Mouse (Mus musculus) left cerebral cortex, postnatal 25 days (tissue): Measurements from ENCODE around the gene Elavl3. TPM values are rescaled to one million over a fixed set of nuclear protein-coding genes. Genes with fewer than 3 reads are reported as not detected.

Source experiments
- DNase-seq, 2 experiments: peaks; one replicate each; pipeline ENCODE4 v3.0.0; 2022; ENCODE audit warnings: low spot score in 2 of 2, mixed read lengths in 1 of 2
- intact Hi-C: fragments of 180-260 bp; cut with DNase I; formaldehyde crosslinking; loops from one replicate; pipeline ENCODE4 v1.15.1; 2025
- total RNA-seq, 2 experiments: library from RNA; stranded (reverse); gene quantifications; 2 replicates each; pipeline ENCODE4 v1.2.3; 2021

Elavl3 gene
- total RNA-seq, 2 experiments from 2014 or later, result 158 to 160 TPM

DNA sequence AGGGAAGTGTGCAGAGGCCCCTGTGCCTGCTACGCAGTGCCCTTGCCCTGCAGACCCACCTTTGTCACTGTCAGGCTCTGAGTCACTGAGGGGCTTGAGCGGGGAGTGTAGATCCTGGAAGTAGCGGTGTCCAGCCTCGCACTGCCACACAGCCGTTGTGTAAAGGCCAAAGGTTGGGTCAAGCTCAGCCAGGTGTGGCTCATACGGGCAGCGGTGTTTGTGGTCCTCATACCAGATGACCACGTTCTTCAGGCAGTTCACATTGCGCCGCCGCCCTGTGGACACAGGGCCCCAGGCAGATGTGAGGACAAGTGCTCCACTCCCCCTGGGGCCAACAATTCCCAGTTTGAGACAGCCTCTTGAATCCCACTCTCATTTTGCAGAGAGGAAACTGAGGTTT lies 13.8 kb upstream of the Elavl3 start:
- no peak for DNase-seq
- intact Hi-C loops, result loop anchor here (2.0 kb wide), 1 partner anchor 77 kb away; no protein-coding TSS in a partner anchor

DNA sequence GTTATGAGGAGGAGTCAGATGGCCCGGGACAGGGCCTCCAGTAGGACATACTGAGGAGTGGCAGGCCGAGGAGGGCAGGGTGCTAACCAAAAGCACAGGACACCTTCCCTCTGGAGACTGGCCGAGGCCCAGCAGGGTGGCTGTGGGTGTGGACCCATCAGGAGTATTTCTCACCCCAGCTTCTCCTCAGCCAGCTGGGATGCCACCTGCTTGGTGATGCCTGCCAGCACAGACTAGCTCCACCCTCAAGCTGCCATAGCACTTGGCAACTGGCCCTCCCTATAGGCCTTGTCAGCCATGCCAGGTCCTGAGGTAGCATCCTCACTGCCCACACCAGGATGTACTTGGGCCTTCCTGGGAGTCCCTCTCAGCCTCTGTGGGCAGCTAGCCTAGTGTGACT lies 12.5 kb upstream of the Elavl3 start:
- peak in 1 of 2 experiments; percentile 62 for DNase-seq
- intact Hi-C loops, result loop anchor here (5.0 kb wide), 1 partner anchor 147 kb away; the partner anchor contains the start of gene Rab3d

DNA sequence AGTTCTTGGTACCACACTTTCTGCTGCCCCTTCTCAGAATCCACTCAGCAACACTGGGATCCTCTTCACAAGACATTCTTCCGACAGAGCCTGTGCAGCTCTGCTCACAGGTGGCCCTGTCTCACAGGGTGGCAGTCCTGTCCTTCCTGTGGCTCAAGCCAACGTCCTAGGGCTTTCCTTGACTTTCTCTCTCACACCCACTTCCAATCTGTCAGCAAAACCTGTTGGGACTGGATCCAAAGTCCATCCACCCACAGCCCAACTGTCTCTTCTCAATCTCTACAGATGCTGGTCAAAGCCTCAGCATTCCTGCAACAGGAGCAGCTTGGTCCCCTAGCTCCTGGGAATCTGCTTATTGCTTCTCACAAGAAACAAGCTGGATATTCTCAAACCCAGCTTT lies 9.5 kb upstream of the Elavl3 start:
- intact Hi-C loops, result loop anchor here (5.0 kb wide), 1 partner anchor 144 kb away; the partner anchor contains the start of gene Rab3d

DNA sequence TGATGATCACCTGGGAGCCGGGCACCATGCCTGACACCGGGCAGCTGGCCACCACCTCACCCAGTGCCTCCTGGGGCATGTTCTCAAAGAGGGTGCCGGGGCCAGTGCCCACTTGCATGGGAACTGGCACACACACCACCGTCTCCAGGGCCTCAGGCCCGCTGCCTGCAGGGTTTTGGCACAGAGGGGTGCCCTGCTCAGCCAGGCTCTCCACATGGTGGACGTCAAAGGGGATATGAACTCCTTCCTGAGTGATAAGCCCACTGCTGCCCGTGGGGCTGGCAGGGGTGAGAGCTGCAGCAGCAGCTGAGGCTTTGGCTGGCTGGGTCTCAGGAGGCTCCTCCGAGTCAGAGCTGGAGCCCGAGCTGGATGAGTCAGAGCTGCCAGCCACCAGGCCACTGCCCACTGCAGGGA lies 6.2 kb upstream of the Elavl3 start:
- peak in 1 of 2 experiments; percentile 39 for DNase-seq
- intact Hi-C loops, result no loop called here

More for the DNA sequence above, 9.5 kb upstream of the Elavl3 start:
- DNase-seq, result peak; percentile 65 to 89

DNA sequence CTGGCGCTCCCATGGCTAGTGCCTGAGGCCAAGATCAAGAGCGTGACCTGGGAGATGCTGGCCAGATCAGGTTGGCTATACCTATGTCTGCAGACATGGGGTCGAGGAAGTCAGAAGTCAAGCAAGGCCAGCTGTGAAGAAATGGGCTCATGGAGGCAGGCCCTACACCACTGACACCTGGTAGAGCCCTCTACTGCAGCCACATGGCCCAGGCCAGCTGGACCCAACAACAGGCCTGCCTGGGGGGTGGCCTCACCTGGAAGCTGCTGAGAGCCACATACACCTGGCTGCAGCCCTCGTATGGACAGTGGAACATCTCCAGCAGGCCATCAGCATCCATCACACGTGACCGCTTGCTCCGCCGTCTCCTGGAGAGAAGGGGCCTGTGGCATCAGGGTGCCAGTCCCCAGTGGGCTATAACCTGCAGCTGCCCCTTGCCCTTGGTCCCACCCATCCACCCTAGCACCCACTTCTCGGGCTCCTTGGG lies 5.3 kb upstream of the Elavl3 start:
- DNase-seq, result no peak
- intact Hi-C loops, result no loop called here

DNA sequence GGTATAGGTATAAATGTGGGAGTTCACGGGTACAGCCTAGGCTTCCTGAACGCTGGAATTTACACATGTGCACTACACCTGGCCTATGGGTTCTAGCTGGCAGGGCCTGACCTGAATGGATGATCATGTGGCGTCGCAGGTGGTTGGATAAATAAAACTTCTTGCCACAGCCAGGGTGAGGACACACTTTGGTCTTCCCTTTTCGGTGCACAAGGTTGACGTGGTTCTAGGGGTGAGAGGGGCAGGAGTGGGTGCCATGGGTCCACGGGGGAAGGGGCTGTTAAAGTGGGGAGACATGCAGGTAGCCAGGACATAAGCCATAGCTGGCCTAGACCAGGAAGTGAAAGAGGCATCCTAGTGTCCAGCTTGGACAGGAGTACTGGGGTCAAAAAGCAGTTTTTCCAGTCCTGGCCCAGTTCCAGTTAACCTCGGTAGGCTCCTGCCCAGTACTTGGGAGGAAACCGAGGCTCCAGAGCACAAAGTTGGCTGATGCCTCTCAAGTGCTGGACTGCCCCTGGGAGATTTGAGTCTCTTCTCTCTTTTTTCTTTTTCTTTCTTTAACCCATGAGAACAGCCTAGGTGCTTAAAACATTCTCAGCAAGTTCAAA lies 4.6 kb upstream of the Elavl3 start:
- intact Hi-C loops, result no loop called here

DNA sequence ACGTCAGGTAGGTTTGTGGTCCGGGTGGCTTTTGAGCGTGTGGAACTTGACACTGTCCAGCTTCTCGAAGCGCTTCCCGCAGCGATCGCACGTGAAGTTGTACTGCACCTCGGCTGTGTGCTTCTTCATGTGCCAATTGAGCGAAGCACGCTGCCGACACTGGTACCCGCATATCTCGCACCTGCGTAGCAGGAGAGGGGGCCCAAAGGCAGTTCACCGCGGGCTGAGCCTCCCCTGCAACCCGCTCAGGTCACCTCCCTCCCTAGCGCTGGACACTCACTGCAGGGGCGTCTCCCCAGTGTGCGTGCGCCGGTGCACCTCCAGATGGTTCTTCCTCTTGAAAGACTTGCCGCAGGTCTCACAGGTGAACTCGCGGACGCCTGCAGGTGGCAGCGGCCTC lies 3.9 kb upstream of the Elavl3 start:
- intact Hi-C loops, result no loop called here
- DNase-seq, result no peak

More for the DNA sequence above, 4.6 kb upstream of the Elavl3 start:
- no peak for DNase-seq

DNA sequence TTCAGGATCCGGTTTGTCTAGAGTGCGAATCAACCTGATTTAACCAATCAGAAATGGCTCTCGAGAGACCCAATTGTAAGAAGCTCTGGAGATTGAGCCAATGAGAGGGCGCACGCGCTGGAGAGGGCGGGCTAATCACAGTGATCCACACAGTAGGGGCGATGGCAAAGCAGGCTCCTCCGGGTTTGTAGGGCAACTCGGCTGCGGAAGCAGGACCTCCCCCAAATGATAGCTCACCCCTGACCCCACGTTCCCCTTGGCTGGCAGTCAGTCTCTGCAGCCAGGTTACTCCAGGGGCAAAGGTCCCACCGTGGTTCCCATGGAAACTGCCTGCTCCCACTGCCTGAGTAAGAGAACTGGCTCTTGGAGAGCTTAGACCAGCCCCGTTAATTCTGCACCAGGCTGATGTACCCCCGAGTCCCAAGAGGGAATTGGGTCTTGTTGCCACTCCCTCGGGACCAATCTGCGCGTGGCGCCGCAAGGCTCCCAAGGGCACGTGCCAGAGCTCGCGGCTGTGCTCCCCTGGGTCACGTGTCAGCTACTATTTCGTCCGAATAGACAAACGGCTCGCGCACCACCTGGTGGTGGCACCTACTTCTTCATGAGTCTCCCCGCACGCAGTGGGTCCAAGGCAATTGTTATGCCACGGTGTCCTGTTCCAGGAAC lies 2.7 kb upstream of the Elavl3 start:
- intact Hi-C loops, result loop anchor here (5.0 kb wide), 1 partner anchor 92 kb away; the partner anchor contains the start of gene Epor
- DNase-seq, result peak; percentile 82 to 92

DNA sequence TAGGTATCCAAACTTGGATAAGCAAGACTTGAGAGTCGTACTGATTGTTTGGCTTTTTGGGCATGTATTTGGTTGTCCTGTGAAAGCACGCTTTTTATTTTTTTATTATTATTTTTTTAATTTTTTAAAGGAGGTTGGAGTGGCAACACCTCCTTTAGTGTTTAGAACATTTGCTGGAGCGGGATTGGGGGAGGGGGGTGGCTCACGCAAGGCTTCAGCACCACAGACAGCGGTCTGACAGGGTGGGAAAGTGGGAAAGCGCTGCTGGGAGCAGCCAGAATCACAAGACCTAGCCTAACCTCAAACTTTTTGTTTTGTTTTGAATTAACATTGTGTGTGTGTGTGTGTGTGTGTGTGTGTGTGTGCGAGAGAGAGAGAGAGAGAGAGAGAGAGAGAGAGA lies 1.8 kb upstream of the Elavl3 start:
- intact Hi-C loops, result loop anchor here (5.0 kb wide), 1 partner anchor 91 kb away; the partner anchor contains the start of gene Epor
- no peak for DNase-seq

DNA sequence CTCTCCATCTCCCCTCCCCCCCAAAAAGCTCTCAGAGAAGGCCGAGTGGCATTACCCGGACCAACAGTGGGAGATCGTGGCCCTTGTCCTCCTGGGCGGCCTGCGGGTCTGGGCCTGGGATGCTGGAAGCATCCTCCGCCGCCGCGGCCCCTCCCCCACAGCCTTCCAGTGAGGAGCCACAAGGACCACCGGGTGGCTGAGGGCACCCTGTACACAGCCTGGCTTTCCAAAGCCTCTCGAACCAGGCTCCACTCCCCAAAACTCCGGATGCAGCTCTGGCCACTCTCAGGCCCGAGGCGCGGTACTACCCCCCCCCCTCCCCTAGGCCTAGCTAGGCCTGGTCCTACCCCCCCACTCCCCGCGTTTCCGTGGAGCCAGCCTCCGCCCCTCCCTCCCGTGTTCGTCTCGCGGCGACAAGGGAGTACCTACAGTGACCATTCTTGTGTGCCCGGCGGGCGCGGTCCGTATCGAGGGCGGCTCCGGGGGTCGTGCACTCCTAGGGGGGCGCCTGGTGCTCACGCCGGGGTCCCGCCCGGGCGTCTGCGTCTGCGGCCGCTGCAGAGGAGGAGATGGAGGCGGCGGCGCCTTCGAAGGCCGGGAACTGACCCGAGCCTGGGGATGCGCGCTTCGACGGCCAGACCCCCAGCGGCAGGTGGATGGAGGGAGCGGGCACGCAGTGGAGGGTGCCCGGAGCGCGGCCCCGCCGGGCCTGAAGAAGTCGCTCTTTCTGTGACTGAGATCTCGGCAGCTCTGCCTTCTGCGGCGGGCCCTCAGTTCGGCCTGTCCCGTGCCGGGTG lies 464 bp downstream of the Elavl3 start:
- intact Hi-C loops, result loop anchor here (5.0 kb wide), 1 partner anchor 89 kb away; the partner anchor contains the start of gene Epor
- no peak for DNase-seq

DNA sequence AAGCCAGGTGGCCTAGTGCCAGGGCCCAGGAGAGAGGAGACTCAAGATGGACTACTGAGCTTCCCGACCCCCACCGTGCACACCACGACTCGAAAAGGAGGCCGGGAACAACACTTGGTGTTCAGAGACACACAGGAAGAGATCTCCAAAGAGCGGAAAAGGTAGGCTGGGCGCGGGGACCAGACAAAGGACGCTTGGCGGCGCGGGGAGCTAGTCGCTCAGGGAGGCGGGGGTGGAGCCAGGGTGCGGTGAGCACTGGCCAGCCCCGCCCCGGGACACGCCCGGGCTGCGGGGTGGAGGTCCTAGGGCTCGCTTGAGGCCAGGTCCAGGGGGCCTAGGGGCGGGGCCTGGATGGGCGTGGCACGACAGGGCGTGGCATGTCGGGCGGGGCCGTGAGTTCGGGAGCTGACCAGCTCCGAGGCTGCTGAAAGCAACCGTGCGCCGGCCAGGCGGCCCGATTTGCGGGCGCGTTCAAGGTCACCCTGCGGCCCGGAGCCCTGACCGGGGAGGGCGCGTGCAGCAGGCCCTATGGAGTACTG lies 1.4 kb downstream of the Elavl3 start:
- intact Hi-C loops, result loop anchor here (5.0 kb wide), 1 partner anchor 88 kb away; the partner anchor contains the start of gene Epor
- DNase-seq, result peak; percentile 62 to 70

DNA sequence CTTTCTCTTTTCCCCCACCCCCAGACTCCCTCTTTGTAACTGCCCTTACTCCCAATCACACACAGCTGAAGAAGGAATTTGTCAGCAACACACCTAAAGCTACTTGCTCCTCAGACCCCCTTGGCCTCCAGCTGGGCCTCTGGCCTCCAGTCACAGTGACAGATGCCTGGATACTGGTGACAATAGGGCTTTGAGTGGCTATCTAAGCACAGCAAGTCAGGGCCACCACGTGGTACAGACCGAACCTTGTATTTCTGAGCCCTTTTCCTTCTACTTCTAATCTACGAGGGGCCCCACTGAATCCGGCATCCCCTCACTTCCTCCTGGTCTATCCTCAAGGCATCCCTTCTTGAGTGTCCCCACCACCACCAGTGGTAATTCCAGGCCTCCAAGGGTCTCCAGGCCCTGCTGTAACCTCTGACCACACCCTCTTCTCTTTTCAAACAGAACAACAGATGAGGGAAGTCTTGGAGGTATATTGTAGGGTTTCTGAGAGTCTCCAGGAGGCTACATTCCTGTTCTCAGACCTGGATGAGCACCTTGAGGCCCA lies 2.0 kb downstream of the Elavl3 start:
- intact Hi-C loops, result loop anchor here (5.0 kb wide), 1 partner anchor 87 kb away; the partner anchor contains the start of gene Epor
- DNase-seq, result no peak

DNA sequence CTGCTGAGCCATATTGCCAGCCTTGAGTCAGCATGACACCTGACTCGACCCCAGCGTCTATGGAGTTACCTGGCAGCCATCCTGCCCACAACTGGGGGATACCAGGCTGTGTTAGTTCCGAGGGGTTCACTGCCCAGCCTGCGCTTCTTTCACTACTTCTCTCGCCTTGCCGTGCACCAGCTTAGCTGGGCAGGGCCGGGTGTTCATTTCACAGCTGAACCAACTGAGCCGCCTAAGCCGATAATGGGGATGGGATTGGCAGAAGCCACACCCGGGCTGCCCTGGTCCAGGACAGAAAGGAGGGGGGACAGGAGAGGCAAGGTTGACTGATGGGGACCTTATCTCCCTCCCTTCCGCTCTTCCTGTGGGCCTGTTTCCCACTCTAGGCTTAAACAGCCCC lies 2.5 kb downstream of the Elavl3 start:
- DNase-seq, result no peak
- intact Hi-C loops, result no loop called here

DNA sequence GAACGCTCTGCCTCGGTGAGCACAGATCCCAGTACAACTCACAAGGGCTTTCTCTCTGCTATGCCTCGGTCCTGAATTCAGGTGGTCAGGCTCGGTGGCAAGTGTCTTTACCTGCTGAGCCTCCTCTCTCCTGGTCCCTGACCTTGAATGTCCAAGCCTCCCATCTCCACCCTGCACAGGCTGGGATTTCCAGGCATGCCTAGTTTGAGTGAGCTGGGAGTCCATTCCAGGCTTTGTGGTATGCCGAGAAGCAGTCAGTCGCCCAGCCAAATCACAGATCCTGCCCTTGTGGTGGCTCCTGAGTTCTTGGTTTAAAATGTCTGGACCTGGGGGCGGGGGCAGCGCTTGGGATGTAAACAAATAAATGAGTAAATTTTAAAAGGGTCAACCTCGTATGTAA lies 4.5 kb downstream of the Elavl3 start:
- intact Hi-C loops, result no loop called here
- no peak for DNase-seq

DNA sequence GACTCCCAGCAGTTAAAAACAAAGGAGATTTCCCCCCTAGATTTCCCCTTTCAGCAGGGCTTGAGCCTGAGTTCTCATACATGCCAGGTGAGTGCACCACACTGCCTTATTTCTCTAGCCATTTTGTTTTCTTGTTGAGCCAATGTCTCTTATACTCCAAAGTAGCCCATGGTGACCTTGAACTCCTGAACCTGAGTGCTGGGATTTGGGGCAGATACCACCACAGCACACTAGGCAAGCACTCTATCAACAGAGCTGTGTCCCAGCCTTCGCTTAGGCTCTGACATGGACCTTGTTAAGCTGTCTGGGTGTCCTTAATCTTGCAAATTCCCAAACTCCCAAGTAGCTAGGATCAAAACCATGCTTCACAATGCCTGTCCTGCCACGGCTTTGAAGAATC lies 10.0 kb downstream of the Elavl3 start:
- intact Hi-C loops, result no loop called here
- no peak for DNase-seq

DNA sequence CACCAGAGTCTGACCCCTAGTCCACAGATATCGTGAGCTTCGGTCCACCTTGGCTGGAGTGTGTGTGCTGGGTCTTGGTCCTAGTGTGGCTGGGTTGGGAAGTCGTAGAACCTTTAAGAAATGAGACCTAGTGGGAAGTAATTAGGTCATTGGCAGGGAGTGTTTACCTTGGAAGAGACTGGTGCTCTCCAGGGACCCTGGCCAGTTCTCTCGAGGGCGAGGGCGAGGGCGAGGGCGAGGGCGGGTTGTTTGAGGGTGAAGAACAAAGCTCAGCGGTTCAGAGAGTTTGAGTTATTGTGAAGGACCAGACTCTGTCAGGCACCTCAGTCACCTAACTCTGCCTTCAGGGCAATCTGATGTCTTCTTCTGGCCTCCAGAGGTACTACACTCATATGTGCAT lies 14.0 kb downstream of the Elavl3 start:
- intact Hi-C loops, result no loop called here
- DNase-seq, result no peak

DNA sequence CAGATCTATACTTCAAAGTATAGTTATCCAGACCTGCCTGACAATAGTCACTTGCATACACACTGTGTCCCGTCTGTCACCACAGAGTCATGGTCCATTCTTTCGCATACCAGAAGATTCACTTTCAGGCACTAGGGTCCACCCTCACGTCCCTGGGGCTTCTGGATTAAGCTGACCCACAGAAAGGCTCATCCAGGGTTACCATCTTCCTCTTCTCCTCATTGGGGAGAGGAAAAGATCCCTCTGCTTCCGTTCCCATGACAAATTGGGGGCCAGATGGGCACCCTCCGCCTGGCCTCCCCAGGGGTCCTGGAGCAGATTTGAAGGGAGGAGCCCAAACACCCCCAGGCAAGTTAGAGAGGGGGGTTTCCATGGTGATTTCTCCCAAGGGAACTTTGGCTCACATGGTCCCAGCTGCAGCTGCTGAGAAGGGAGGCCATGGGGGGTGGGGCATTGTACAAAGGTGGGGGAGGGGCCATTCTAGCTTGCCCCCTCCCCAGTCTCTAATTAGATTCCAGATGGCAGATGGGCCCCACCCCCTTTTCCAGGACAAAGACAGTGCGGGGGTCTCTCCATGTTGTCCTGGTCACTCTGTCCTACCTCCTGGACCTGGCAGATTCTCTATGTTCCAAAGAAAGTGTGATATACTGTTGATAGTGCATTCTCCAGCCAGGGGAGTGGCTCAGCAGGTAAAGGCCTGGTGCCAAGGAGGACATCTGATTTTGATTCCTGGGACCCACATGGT lies 16.4 kb downstream of the Elavl3 start:
- intact Hi-C loops, result no loop called here
- no peak for DNase-seq

DNA sequence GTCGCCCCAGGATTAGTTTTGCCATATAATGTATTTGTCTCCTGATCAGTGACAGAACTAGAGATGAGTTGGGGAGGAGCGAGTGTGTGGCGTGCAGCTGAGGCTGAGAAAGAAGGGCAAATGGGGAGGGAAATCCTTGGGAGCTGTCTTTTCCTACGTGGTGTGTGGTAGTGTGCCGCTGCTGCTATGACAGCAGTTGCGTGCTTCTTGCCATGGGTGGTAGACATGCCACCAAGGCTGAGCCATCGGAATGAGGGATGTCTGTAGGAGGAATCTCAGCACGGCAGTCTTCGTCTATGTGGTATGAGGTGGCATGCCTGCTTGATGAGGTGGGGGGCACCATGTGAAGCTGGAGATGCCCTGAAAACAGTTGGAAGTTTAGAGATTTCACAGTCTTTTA lies 21.4 kb downstream of the Elavl3 start:
- DNase-seq, result peak in 1 of 2 experiments; percentile 63
- intact Hi-C loops, result no loop called here

DNA sequence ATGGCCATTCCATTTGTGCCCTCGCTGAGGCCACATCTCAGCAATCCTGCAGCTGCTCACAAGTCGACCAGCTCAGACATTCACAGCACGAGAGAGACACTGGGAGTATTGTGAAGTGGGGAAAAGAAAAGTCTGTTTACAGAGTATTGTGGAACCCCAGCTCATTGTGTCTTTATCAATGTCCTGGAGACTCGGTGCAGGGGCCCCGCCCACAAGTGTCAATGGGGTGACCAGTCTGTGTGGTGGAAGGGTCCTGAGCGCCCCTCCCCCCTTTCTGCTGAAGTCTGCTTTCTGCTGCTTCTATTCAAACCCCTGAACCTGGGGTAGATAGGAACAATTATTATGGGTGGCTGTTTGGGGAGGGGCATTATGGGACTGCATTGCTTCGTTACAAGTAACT lies 23.4 kb downstream of the Elavl3 start:
- intact Hi-C loops, result no loop called here
- DNase-seq, result no peak
